Comparison of ENCODE assay signal across 8 mouse cellular contexts in genomic region chr2:160433252-160433651, GRCm38 (mm10).
A peak's percentile ranks its signal among the peaks of the same experiment; 100 is the strongest.
DNase-seq lines count a peak whose midpoint lies in the region; ATAC-seq and TF ChIP-seq lines count a peak whose summit lies in the region.

No protein-coding gene starts in this region.

- 65% methylated on average over 10 of the region's 10 CpGs for WGBS in forebrain, postnatal 0 days
- WGBS in heart, embryonic 16.5 days = 46% methylated on average over 10 of the region's 10 CpGs
- WGBS in liver, postnatal 0 days (ENCODE audit: insufficient replicate concordance) = 57% methylated on average over 10 of the region's 10 CpGs
- WGBS in stomach, embryonic 15.5 days = 36% methylated on average over 10 of the region's 10 CpGs

- no peak overlapping the region for H3K4me2 ChIP-seq in forebrain, postnatal 0 days (ENCODE audit: low read depth)
- no peak overlapping the region for H3K4me2 ChIP-seq in heart, embryonic 16.5 days (ENCODE audit: low read depth, low read length)
- H3K4me2 ChIP-seq in liver, postnatal 0 days (ENCODE audit: low read depth, low read length) = no peak overlapping the region
- peak overlapping the region; percentile 13; the same call in 1 of the 2 replicates for H3K4me2 ChIP-seq in stomach, embryonic 15.5 days

- H3K36me3 ChIP-seq in forebrain, postnatal 0 days (ENCODE audit: insufficient read depth) = no peaks in the 10 kb centered on the region
- no peaks in the 10 kb centered on the region for H3K36me3 ChIP-seq in heart, embryonic 16.5 days (ENCODE audit: control insufficient read depth, insufficient read depth)
- H3K36me3 ChIP-seq in liver, postnatal 0 days (replicated peaks; ENCODE audit: insufficient read depth, low read length) = no peaks in the 10 kb centered on the region
- H3K36me3 ChIP-seq in stomach, embryonic 15.5 days = no peaks in the 10 kb centered on the region

- 0 out of 2 replicates have a peak overlapping the region, but pooled peaks have one; percentile 15 for H3K27ac ChIP-seq in forebrain, postnatal 0 days (ENCODE audit: low read depth, low read length)
- H3K27ac ChIP-seq in heart, embryonic 16.5 days (ENCODE audit: low read length) = peak overlapping the region; percentile 76
- no peak overlapping the region for H3K27ac ChIP-seq in layer of hippocampus, adult 2 months
- H3K27ac ChIP-seq in liver, postnatal 0 days (ENCODE audit: low read depth) = no peak overlapping the region
- 0 out of 2 replicates have a peak overlapping the region, but pooled peaks have one; percentile 35 for H3K27ac ChIP-seq in stomach, embryonic 15.5 days

- H3K9ac ChIP-seq in forebrain, postnatal 0 days = no peak overlapping the region
- H3K9ac ChIP-seq in heart, embryonic 16.5 days (ENCODE audit: low read length) = peak overlapping the region; percentile 20; the same call in 1 of the 2 replicates
- H3K9ac ChIP-seq in liver, postnatal 0 days (replicated peaks) = no peak overlapping the region
- H3K9ac ChIP-seq in stomach, embryonic 15.5 days = no peak overlapping the region

- ATAC-seq in forebrain, postnatal 0 days = no peak; the same call in 1 of the 2 replicates
- ATAC-seq in heart, embryonic 16.5 days (replicated peaks; ENCODE audit: extremely low read depth, insufficient read depth, low FRiP score) = peak; percentile 76
- no peak for ATAC-seq in liver, postnatal 0 days
- ATAC-seq in stomach, embryonic 15.5 days (ENCODE audit: insufficient read depth, low FRiP score, low read depth) = peak; percentile 84; the same call in 1 of the 2 replicates
- no peak for ATAC-seq in megakaryocyte-erythroid progenitor cell, adult 5-6 weeks (replicated peaks; ENCODE audit: low FRiP score, low TSS enrichment, poor library complexity, severe bottlenecking)

- TF ChIP-seq CTCF in forebrain, postnatal 0 days (IDR thresholded peaks at IDR 0.05; ENCODE audit: low read depth) = no peak
- TF ChIP-seq CTCF in layer of hippocampus, adult 2 months (conservative IDR thresholded peaks at IDR 0.05) = no peak
- TF ChIP-seq CTCF in liver, postnatal 0 days (IDR thresholded peaks at IDR 0.05; ENCODE audit: low read depth) = no peak

- H3K9me3 ChIP-seq in forebrain, postnatal 0 days (ENCODE audit: low read length) = no peaks in the 10 kb centered on the region
- no peaks in the 10 kb centered on the region for H3K9me3 ChIP-seq in heart, embryonic 16.5 days (replicated peaks; ENCODE audit: control insufficient read depth, low read length)
- no peaks in the 10 kb centered on the region for H3K9me3 ChIP-seq in liver, postnatal 0 days (ENCODE audit: low read length)
- H3K9me3 ChIP-seq in stomach, embryonic 15.5 days = no peaks in the 10 kb centered on the region

- no peaks in the 10 kb centered on the region for H3K27me3 ChIP-seq in forebrain, postnatal 0 days (ENCODE audit: insufficient read depth, low read length)
- H3K27me3 ChIP-seq in heart, embryonic 16.5 days (ENCODE audit: control insufficient read depth, insufficient read depth, low read length) = no peaks in the 10 kb centered on the region
- no peaks in the 10 kb centered on the region for H3K27me3 ChIP-seq in liver, postnatal 0 days (ENCODE audit: insufficient read depth, low read length)
- no peaks in the 10 kb centered on the region for H3K27me3 ChIP-seq in stomach, embryonic 15.5 days (replicated peaks)

- H3K4me1 ChIP-seq in forebrain, postnatal 0 days (ENCODE audit: insufficient read depth) = no peaks in the 10 kb centered on the region
- peaks cover 19% of the 10 kb centered on the region for H3K4me1 ChIP-seq in heart, embryonic 16.5 days (ENCODE audit: control insufficient read depth, insufficient read depth, low read length)
- H3K4me1 ChIP-seq in liver, postnatal 0 days (ENCODE audit: insufficient read depth) = no peaks in the 10 kb centered on the region
- H3K4me1 ChIP-seq in stomach, embryonic 15.5 days = peaks cover 6% of the 10 kb centered on the region; the same call in 1 of the 2 replicates

- TF ChIP-seq EP300 in liver, postnatal 0 days (IDR thresholded peaks at IDR 0.05; ENCODE audit: low read depth) = no peak

- peak; percentile 19 for DNase-seq in urinary bladder, postnatal 25 days (ENCODE audit: low spot score)
- no peak for DNase-seq in urinary bladder, adult 18-20 months (ENCODE audit: low spot score in 2 of 2)
- peak; percentile 41 for DNase-seq in forebrain, postnatal 0 days
- DNase-seq in layer of hippocampus, adult 2 months (ENCODE audit: low spot score in 2 of 2) = peak; percentile 82 to 89
- peak; percentile 35 for DNase-seq in liver, postnatal 0 days

- no peak overlapping the region for H3K4me3 ChIP-seq in forebrain, postnatal 0 days (ENCODE audit: low read depth, low read length)
- no peak overlapping the region for H3K4me3 ChIP-seq in heart, embryonic 16.5 days (ENCODE audit: low read length)
- no peak overlapping the region for H3K4me3 ChIP-seq in layer of hippocampus, adult 2 months
- no peak overlapping the region for H3K4me3 ChIP-seq in liver, postnatal 0 days (ENCODE audit: low read depth, low read length)
- no peak overlapping the region for H3K4me3 ChIP-seq in stomach, embryonic 15.5 days (replicated peaks)

Comparison
In these comparisons a context has a peak if more than half of its experiments do, and no peak if none do; other contexts are left out.
1. DNase-seq: peak in urinary bladder, postnatal 25 days (single experiment), forebrain, postnatal 0 days (single experiment), layer of hippocampus, adult 2 months (2 of 2) and liver, postnatal 0 days (single experiment); none in urinary bladder, adult 18-20 months (0 of 2).
2. ATAC-seq: peak in heart, embryonic 16.5 days (single experiment) and stomach, embryonic 15.5 days (single experiment); none in forebrain, postnatal 0 days (single experiment), liver, postnatal 0 days (single experiment) and megakaryocyte-erythroid progenitor cell, adult 5-6 weeks (single experiment).
3. H3K27ac ChIP-seq: peak in forebrain, postnatal 0 days (single experiment), heart, embryonic 16.5 days (single experiment) and stomach, embryonic 15.5 days (single experiment); none in layer of hippocampus, adult 2 months (single experiment) and liver, postnatal 0 days (single experiment).